Mouse (Mus musculus): ENCODE data around the gene Kcns1.

DNA sequence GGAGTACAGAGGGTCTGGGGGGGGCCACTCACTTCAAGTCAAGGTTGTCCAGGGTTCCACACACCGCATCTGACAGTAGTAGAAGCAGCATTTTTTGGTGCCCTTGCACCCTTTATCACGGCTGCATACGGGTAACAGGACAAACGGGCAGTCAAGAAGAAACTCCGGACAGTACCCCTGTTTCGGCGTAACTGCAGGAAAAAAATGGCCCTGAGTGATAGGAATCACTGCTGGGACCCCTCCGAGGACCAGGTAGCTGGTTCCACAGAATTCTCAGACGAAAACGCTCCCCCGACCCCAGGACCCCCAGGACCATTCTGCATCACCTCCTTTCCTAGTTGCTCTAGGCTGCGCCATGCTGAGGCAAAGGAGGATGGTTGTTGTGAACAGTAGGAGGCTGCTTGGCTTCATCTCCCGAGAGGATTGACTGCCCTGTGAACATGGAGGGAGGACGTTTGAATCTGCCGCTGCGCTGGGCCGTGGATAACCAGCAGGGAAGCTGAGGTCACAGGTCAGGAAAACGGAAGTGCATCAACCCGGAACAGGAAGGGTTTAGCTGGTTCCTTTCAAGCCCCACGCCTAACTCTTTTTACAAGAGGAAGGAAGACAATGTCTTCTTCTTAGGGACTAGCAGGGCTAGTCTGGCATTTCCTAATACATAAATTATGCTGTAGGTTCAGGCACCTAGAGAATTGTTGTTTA is 28.9 kb upstream of the Kcns1 start, which contains the start of gene Wfdc15a:
- no peak for TF ChIP-seq EP300 (IDR thresholded peaks at IDR 0.05; ENCODE audit: low read depth)
- TF ChIP-seq CTCF (IDR thresholded peaks at IDR 0.05; ENCODE audit: low read depth), result no peak
